Mouse (Mus musculus) frontal cortex, postnatal 36 days (tissue): ENCODE measurements around the gene Slc22a29.
"Not testable (repeated sequence)": the region's sequence is repeated elsewhere in the genome, so short reads cannot be mapped to it uniquely, and the experiment has no call there.

ENCODE experiments used
- DNase-seq, 2 experiments: peaks; one replicate each; pipeline ENCODE4 v3.0.0; 2022; ENCODE audit warnings: low spot score in 2 of 2

The Slc22a29 gene

DNA sequence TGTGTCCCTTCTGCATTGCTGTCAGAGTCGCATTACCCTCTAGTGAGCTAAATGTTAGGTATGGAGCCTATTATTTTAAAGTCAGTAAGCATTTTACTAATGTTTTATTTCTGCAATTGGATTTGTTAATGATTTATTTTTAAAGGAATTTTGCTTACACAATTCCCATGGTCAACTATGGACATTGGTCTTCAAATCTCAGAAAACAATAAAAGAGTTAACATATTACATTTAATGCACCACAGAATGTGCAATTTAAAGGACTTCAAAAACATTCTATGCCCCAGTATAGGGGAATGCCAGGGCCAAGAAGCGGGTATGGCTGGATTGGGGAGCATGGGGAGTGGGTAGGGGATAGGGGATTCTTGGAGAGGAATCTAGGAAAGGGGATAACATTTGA is at the start of gene Slc22a29:
Gene Slc22a29, minus strand, starts transcription at position 101 of the 400 bp plus-strand sequence.
- no peak for DNase-seq

DNA sequence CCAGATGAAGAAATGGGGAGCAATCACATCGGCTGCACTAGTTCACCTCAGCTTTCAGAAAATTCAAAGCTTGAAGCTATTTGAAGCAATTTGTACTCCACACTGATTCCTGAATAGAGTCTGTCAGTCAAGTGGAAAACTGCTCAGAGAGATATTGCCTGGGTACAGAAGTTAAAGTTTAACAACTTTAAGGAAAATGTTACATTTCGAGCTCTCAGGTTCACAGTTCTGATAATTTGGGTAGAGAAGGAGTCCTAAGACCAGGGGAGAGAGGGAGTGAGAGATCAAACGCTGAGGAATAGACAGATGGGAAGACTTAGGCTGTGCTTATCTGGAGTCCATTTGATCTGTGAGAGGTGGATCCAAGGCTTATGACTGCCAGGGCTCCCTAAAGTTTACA is 46.6 kb upstream of the Slc22a29 start:
- DNase-seq, result no peak

DNA sequence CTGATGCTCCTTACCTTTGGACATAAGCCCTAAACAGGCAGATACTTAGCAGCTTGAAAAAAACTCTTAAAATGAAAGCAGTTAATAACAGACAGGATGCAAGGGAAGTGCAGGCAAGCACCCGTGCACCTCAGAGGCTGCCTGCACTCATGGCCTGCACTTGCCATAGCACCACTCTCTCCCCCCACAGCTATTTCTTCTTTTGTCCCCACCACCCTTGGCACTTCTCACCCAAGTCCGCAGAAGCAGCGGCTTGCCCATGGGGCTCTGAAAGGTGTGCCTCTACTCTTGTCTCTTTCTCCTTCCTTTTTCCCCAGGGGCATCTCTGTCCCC is 34.0 kb upstream of the Slc22a29 start:
- no peak for DNase-seq

DNA sequence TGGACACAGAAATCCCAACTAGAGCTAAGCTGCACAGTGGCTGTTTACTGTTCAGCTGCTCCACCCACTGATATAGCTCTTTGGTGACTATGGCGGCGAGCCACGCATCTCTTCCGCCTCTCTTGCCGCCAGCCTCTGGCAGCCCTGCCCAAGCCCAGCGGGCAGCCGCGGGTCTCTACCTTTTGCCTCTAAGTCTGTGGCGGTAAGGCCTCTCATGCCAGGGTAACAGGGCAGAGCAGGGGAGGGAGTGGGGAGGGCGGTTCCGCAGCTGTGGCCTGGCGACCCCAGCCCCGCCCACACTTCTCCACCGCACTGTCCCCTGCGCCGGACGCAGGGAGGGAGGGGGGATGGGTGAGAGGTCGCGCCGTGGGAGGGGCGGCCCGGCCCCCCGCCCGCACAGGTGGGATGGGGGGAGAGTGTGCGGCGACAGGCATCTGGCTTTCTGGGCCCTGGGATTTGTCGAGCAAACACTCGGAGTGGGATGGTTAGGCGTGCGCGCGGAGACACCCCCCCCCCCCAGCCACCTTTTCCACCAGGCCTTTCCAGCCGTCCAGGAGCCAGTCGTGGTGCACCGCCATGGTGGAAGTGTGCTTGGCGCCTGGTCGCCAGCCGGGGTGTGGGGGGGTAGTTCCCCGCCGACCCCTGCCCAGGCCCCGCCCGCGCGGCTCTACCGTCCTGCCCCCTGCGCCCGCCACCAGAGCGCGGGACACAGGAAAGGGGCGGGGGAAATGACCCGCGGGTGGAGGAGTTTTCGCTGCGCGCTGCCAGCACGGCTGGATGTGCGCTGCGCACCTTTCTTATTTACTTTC is 33.4 kb upstream of the Slc22a29 start:
- peak; percentile 0 to 5 for DNase-seq

DNA sequence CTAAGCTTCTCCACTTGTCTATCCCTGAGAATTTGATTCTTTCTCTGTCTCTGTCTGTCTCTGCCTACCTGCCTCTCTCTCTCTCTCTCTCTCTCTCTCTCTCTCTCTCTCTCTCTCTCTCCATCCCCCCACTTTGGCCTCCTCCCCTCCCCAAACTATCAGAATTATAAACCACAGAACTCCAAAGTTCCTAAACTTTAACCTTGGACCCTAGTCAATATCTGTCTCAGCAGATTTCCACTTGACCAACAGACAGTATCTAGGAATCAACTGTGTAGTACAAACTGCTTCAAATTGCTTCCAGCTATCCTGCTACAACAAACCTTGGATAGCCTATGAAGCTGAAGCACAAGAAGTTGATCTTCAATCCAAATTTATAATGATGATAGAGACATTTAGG is 10.2 kb upstream of the Slc22a29 start:
- DNase-seq, result no peak

DNA sequence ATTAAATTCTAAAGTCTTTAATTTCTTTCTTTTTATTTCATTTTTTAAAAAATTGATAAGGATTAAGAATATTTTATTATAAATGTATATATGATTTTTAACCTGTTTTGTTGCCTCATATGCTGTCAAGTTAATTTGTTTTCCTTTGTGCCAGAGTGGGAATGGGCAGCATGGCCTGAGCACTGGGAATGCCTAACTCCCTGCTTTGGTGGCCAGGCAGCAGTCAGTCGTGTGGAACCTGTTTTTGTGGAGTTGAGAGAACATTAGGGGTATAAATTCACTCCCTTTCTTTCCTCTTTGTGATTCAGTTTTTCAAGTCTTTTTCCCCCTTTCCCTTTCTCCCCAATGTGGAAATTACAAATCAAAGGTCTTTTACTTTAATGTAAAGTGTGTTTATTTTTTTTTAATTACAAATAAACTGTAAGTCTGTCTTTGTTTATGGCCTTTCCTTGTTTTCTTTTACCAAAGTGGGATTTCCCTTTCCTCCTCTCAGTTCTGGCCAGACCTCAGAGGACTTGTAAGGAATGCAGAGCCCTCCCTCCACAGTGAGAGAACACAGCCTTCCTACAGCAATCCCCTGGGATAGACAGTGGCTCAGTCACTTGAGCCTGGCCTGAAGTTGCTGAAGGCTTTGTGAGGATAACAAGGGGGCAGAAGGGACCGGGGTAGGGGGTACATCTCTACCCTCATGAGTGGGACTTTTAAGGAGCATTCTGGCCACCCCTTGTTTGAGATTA is 69.7 kb downstream of the Slc22a29 start:
- DNase-seq, result no peak

DNA sequence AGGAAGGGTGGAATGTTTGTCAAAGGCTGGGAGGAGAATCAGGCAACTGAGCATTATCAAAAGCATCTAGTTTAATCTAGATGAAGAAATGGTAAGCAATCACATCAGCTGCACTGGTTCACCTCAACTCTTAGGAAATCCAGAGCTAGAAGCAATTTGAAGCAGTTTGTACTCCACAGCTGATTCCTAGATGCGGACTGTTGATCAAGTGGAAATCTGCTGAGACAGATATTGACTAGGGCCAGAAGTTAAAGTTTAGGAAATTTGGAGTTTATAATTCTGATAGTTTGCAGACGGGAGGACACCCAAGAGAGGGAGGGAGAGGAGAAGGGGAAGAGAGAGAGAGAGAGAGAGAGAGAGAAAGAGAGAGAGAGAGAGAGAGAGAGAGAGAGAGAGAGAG is 76.0 kb downstream of the Slc22a29 start:
- not testable (repeated sequence) for DNase-seq

DNA sequence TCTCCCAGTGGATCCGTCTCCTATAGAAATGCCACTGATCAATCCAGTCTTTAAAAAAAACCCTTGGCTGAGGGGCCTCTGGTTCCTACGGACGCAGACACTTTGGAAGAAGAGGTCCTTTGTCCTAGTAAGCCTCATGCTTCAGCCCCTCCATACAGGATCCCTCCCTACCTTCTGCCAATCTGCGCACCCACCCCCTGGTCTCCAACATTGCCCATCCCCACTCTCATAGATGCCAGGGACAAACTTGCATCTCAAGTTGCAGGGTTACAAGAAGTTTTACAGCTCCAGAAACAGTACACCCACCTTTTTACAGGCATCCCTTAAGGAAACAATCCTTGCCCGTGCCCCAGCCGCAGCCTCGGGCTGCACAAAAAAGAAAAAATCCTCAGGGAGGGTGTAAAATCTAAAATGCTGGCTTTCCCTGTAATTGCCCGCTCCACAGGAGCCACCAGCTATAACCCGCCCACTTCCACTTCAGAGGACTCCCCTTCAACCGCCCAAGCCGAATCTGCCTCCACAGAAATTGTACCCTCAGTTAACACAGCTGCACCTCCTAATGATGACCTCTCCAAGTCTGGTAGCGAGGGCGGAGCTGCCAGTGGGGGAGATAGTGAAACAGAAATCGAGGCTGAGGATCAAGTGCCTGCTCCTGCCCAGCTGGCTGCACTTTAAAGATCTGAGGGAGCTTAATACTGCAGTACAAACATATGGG is 84.4 kb downstream of the Slc22a29 start:
- DNase-seq, result not testable (repeated sequence)

DNA sequence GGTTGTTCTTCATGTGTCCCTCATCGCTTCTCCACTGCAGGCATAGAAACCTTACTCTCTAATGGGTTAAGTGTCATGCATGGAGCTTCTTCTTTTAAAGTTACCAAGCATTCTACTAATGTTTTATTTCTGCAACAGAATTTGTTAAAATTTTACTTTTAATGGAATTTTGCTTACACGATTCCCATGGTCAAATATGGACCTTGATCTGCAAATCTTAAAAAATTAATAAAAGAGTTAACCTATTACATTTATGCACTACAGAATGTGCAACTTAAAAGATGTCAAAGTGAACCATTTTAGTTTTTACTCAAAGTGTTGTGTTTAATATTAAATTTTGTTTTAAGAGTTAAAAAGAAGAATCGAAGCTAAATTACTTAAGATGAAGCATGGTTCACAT is 86.8 kb downstream of the Slc22a29 start, which contains the start of gene Slc22a28:
Gene Slc22a28, minus strand, starts transcription at position 102 of the 400 bp plus-strand sequence.
- DNase-seq, result not testable (repeated sequence)
